Mouse (Mus musculus): ENCODE data around the gene Gm10642. TPM values are rescaled to one million over a fixed set of nuclear protein-coding genes. Genes with fewer than 3 reads are reported as not detected.
A peak's percentile ranks its signal among the peaks of the same experiment; 100 is the strongest.

Gene Gm10642
- polyA plus RNA-seq, 1 experiment from 2014 or later, result 0.32 TPM

DNA sequence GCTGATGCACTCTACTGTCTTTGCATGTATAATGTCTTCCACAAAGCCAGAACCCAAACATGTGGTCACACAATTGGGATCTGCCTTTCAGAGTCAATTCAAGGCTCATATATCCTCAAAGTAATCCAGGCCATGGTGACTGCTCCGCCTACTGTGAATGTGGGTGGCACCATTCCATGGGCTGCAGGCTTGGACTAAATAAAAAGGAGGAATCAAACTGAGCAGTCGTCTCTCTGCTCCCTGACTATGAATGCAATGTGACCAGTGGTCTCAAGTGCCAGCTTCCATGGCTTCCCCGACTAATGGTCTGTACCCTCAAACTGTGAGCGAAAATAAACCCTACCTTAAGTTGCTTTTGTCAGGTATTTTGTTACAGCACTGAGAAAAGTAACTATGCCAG lies 1.6 kb upstream of the Gm10642 start:
- Histone ChIP-seq H3K9ac (ENCODE audit: low read length) (no peak overlapping the region), H3K4me1 (ENCODE audit: control insufficient read depth, insufficient read depth, low read length) (peaks cover 11% of the 10 kb centered on the region), H3K9me3 (replicated peaks; ENCODE audit: control insufficient read depth, low read length) (no peaks in the 10 kb centered on the region), H3K36me3 (ENCODE audit: control insufficient read depth, insufficient read depth) (peaks cover 2% of the 10 kb centered on the region; the same call in 1 of the 2 replicates), H3K4me3 (ENCODE audit: low read length) (no peak overlapping the region), H3K27ac (ENCODE audit: low read length) (no peak overlapping the region), H3K27me3 (ENCODE audit: control insufficient read depth, insufficient read depth, low read length) (no peaks in the 10 kb centered on the region), H3K4me2 (ENCODE audit: low read depth, low read length) (peak overlapping the region; percentile 31; the same call in 1 of the 2 replicates)
- ATAC-seq (replicated peaks; ENCODE audit: extremely low read depth, insufficient read depth, low FRiP score), result no peak
- 75% methylated on average over 4 of the region's 4 CpGs for WGBS

DNA sequence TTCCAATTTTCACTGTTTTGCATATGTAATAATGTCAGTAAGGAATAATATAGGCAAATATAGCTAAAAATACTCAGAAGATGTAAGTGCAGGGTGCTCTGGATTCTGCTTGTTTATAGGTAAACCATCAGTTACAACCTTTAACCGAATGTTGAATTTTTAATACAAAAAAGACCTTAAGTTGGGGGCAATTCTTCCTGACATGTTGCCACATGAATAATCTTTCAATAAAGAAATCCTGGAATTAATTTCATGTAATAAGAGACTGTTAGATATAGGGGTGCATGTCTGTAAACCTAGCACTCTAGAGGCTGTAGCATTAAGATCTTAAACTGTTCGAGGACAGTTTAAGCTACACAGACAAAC lies 304 bp upstream of the Gm10642 start:
- H3K4me3 ChIP-seq (ENCODE audit: low read length), result peak overlapping the region; percentile 97
- WGBS, result 35% methylated on average over 2 of the region's 2 CpGs
- peak overlapping the region; percentile 98 for H3K9ac ChIP-seq (ENCODE audit: low read length)
- no peak for ATAC-seq (replicated peaks; ENCODE audit: extremely low read depth, insufficient read depth, low FRiP score)
- H3K27me3 ChIP-seq (ENCODE audit: control insufficient read depth, insufficient read depth, low read length), result no peaks in the 10 kb centered on the region
- no peaks in the 10 kb centered on the region for H3K9me3 ChIP-seq (replicated peaks; ENCODE audit: control insufficient read depth, low read length)
- peaks cover 11% of the 10 kb centered on the region for H3K4me1 ChIP-seq (ENCODE audit: control insufficient read depth, insufficient read depth, low read length)
- H3K27ac ChIP-seq (ENCODE audit: low read length), result no peak overlapping the region
- peak overlapping the region; percentile 88 for H3K4me2 ChIP-seq (ENCODE audit: low read depth, low read length)
- no peaks in the 10 kb centered on the region for H3K36me3 ChIP-seq (ENCODE audit: control insufficient read depth, insufficient read depth)

GRCm38 (mm10) chr9:70657013-70657967 lies 1.2 kb downstream of the Gm10642 start, which contains the start of gene Mindy2:
Mindy2 (minus strand) TSS chr9:70657174.
- Histone ChIP-seq H3K9me3 (replicated peaks; ENCODE audit: control insufficient read depth, low read length) (no peaks in the 10 kb centered on the region), H3K27ac (ENCODE audit: low read length) (peak within 1 kb of the TSS; percentile 95), H3K4me3 (ENCODE audit: low read length) (peak within 1 kb of the TSS; percentile 97), H3K4me2 (ENCODE audit: low read depth, low read length) (peak within 1 kb of the TSS; percentile 88), H3K4me1 (ENCODE audit: control insufficient read depth, insufficient read depth, low read length) (peaks cover 11% of the 10 kb centered on the region), H3K27me3 (ENCODE audit: control insufficient read depth, insufficient read depth, low read length) (no peaks in the 10 kb centered on the region), H3K9ac (ENCODE audit: low read length) (peak within 1 kb of the TSS; percentile 98), H3K36me3 (ENCODE audit: control insufficient read depth, insufficient read depth) (no peaks in the 10 kb centered on the region)
- 2% methylated on average over 66 of the region's 67 CpGs for WGBS
- ATAC-seq (replicated peaks; ENCODE audit: extremely low read depth, insufficient read depth, low FRiP score), result peak; percentile 97

GRCm38 (mm10) chr9:70658266-70658665 lies 2.2 kb downstream of the Gm10642 start:
- Histone ChIP-seq H3K27ac (ENCODE audit: low read length) (no peak overlapping the region), H3K9me3 (replicated peaks; ENCODE audit: control insufficient read depth, low read length) (no peaks in the 10 kb centered on the region), H3K4me3 (ENCODE audit: low read length) (no peak overlapping the region), H3K9ac (ENCODE audit: low read length) (no peak overlapping the region), H3K36me3 (ENCODE audit: control insufficient read depth, insufficient read depth) (no peaks in the 10 kb centered on the region), H3K27me3 (ENCODE audit: control insufficient read depth, insufficient read depth, low read length) (no peaks in the 10 kb centered on the region), H3K4me2 (ENCODE audit: low read depth, low read length) (no peak overlapping the region), H3K4me1 (ENCODE audit: control insufficient read depth, insufficient read depth, low read length) (peaks cover 11% of the 10 kb centered on the region)
- no peak for ATAC-seq (replicated peaks; ENCODE audit: extremely low read depth, insufficient read depth, low FRiP score)
- 64% methylated on average over 2 of the region's 2 CpGs for WGBS

DNA sequence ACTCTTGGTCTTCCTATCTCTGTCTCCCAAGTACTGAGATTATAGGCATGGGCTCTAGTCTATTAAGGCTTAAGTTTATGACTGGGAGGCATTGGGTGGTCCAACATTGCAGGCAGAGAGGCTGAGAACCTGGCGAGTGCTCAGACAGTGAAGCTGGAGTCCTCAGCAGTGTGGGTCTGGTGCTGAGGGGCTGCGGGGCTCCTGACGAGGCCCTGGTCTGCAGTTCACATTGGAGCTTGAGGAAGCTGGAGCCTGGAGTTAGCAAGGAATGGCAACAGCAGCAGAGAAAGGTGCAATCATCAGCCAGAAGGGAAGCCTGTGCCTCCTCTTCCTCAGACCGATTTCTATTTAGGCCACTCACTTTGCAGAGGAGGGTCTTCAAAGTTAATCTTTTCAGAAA lies 8.8 kb downstream of the Gm10642 start:
- ATAC-seq (replicated peaks; ENCODE audit: extremely low read depth, insufficient read depth, low FRiP score), result no peak
- Histone ChIP-seq H3K9ac (ENCODE audit: low read length) (no peak overlapping the region), H3K4me3 (ENCODE audit: low read length) (no peak overlapping the region), H3K27me3 (ENCODE audit: control insufficient read depth, insufficient read depth, low read length) (no peaks in the 10 kb centered on the region), H3K27ac (ENCODE audit: low read length) (no peak overlapping the region), H3K36me3 (ENCODE audit: control insufficient read depth, insufficient read depth) (0 out of 2 replicates have a peak, but pooled peaks cover 2% of the 10 kb centered on the region), H3K9me3 (replicated peaks; ENCODE audit: control insufficient read depth, low read length) (peaks cover 3% of the 10 kb centered on the region), H3K4me1 (ENCODE audit: control insufficient read depth, insufficient read depth, low read length) (peaks cover 2% of the 10 kb centered on the region; the same call in 1 of the 2 replicates), H3K4me2 (ENCODE audit: low read depth, low read length) (no peak overlapping the region)
- WGBS, result 76% methylated on average over 4 of the region's 4 CpGs

GRCm38 (mm10) chr9:70665372-70666145 lies 9.5 kb downstream of the Gm10642 start:
- 61% methylated on average over 16 of the region's 16 CpGs for WGBS
- H3K4me3 ChIP-seq (ENCODE audit: low read length), result no peak overlapping the region
- H3K36me3 ChIP-seq (ENCODE audit: control insufficient read depth, insufficient read depth), result 0 out of 2 replicates have a peak, but pooled peaks cover 2% of the 10 kb centered on the region
- no peak overlapping the region for H3K27ac ChIP-seq (ENCODE audit: low read length)
- H3K27me3 ChIP-seq (ENCODE audit: control insufficient read depth, insufficient read depth, low read length), result no peaks in the 10 kb centered on the region
- no peak overlapping the region for H3K9ac ChIP-seq (ENCODE audit: low read length)
- peaks cover 2% of the 10 kb centered on the region; the same call in 1 of the 2 replicates for H3K4me1 ChIP-seq (ENCODE audit: control insufficient read depth, insufficient read depth, low read length)
- H3K4me2 ChIP-seq (ENCODE audit: low read depth, low read length), result no peak overlapping the region
- no peak for ATAC-seq (replicated peaks; ENCODE audit: extremely low read depth, insufficient read depth, low FRiP score)
- H3K9me3 ChIP-seq (replicated peaks; ENCODE audit: control insufficient read depth, low read length), result peaks cover 3% of the 10 kb centered on the region

- no peak for ATAC-seq (replicated peaks; ENCODE audit: extremely low read depth, insufficient read depth, low FRiP score)
- peaks cover 4% of the 10 kb centered on the region for H3K4me1 ChIP-seq (ENCODE audit: control insufficient read depth, insufficient read depth, low read length)
- peaks cover 3% of the 10 kb centered on the region for H3K9me3 ChIP-seq (replicated peaks; ENCODE audit: control insufficient read depth, low read length)
- WGBS, result 55% methylated on average over 7 of the region's 7 CpGs
- no peak overlapping the region for H3K9ac ChIP-seq (ENCODE audit: low read length)
- no peak overlapping the region for H3K4me3 ChIP-seq (ENCODE audit: low read length)
- no peak overlapping the region for H3K4me2 ChIP-seq (ENCODE audit: low read depth, low read length)
- H3K27ac ChIP-seq (ENCODE audit: low read length), result no peak overlapping the region
- H3K27me3 ChIP-seq (ENCODE audit: control insufficient read depth, insufficient read depth, low read length), result no peaks in the 10 kb centered on the region
- 0 out of 2 replicates have a peak, but pooled peaks cover 2% of the 10 kb centered on the region for H3K36me3 ChIP-seq (ENCODE audit: control insufficient read depth, insufficient read depth)
Measured at GRCm38 (mm10) chr9:70666811-70667210, 10.8 kb downstream of the Gm10642 start.

- Histone ChIP-seq H3K4me3 (ENCODE audit: low read length) (no peak overlapping the region), H3K4me1 (ENCODE audit: control insufficient read depth, insufficient read depth, low read length) (peaks cover 7% of the 10 kb centered on the region), H3K27ac (ENCODE audit: low read length) (no peak overlapping the region), H3K27me3 (ENCODE audit: control insufficient read depth, insufficient read depth, low read length) (no peaks in the 10 kb centered on the region), H3K9ac (ENCODE audit: low read length) (no peak overlapping the region), H3K9me3 (replicated peaks; ENCODE audit: control insufficient read depth, low read length) (peaks cover 3% of the 10 kb centered on the region), H3K4me2 (ENCODE audit: low read depth, low read length) (no peak overlapping the region), H3K36me3 (ENCODE audit: control insufficient read depth, insufficient read depth) (0 out of 2 replicates have a peak, but pooled peaks cover 2% of the 10 kb centered on the region)
- ATAC-seq (replicated peaks; ENCODE audit: extremely low read depth, insufficient read depth, low FRiP score), result no peak
Measured at GRCm38 (mm10) chr9:70668048-70668447, 12.0 kb downstream of the Gm10642 start.
